Mouse (Mus musculus): ENCODE data around the gene Cadm1. TPM values are rescaled to one million over a fixed set of nuclear protein-coding genes. Genes with fewer than 3 reads are reported as not detected.
A peak's percentile ranks its signal among the peaks of the same experiment; 100 is the strongest.

Gene Cadm1
- polyA plus RNA-seq, 1 experiment from 2014 or later = 96.0 TPM

DNA sequence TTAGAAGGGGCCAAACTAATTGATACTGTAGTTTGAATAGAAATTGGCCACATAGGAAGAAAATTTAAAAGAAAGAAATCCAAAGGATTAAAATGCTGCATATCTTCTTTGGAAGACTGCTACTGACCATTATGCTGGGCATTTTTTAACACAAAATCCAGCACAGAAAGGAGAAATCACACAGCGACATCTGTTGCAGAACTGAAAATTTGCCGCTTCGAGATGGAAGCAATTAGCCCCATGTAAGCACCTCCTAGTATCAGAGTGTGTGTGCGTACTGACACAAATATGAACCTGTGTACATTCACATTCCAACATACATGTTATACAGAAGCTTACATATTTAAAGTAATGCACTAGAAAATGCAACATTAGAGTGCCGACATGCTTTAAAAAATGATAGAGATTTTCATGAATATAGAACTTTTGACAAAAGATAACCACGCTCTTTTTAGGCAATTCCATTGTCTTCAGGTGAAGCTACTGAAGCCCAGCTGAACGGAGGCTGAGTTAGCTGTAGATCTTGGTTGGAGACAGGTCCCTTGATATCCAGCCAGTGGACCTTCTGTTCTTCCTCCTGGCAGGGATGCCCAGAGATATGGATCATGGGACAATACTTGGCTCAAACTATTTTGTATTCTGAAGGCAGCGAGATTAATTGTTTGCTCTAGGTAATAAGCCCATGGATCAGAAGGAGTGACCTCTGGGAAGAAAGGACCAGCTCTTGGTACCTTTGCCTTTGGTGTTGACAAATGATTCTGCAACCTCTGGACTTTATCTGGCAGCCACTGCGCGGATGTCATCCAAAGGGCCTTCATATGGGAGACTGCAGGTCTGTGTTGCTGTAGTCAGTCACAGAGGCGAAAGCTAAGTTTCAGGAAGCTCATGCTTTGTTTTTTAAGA, 4.9 kb downstream of the Cadm1 start:
- Histone ChIP-seq H3K9me3 (ENCODE audit: control insufficient read depth, low read length) (no peaks in the 10 kb centered on the region), H3K4me1 (replicated peaks; ENCODE audit: control insufficient read depth, insufficient read depth, low read length) (peaks cover 17% of the 10 kb centered on the region), H3K27ac (ENCODE audit: low read length) (no peak overlapping the region), H3K4me3 (ENCODE audit: low read length) (no peak overlapping the region), H3K27me3 (ENCODE audit: control insufficient read depth, insufficient read depth, low read depth, low read length) (peaks cover 29% of the 10 kb centered on the region), H3K9ac (ENCODE audit: low read length) (no peak overlapping the region), H3K36me3 (ENCODE audit: control insufficient read depth, insufficient read depth, low read length) (no peaks in the 10 kb centered on the region), H3K4me2 (ENCODE audit: low read depth, low read length) (no peak overlapping the region)
- WGBS = 82% methylated on average over 11 of the region's 11 CpGs
- ATAC-seq (ENCODE audit: low read depth) = no peak

DNA sequence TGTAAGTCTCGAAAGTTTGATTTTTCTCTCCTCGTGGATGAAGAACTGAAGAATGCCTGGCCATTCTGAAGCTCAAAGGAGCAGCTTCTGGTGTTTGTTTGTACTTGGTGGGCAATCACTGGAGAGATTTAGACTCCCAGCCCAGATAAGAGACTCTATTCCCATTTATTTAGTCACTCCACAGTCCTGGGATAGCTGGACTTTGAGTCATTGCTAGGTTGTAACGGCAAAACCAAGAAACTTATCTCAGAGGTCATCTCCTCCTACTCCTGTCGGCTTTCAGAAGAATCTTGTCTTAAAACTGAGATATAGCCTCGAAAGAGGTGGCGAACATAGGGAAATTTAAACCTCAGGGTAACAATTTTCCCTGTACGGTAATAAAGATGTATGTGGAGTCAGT, 15.3 kb downstream of the Cadm1 start:
- Histone ChIP-seq H3K4me1 (replicated peaks; ENCODE audit: control insufficient read depth, insufficient read depth, low read length) (peaks cover 4% of the 10 kb centered on the region; the same call in 1 of the 2 replicates), H3K4me2 (ENCODE audit: low read depth, low read length) (no peak overlapping the region), H3K36me3 (ENCODE audit: control insufficient read depth, insufficient read depth, low read length) (no peaks in the 10 kb centered on the region), H3K27ac (ENCODE audit: low read length) (no peak overlapping the region), H3K27me3 (ENCODE audit: control insufficient read depth, insufficient read depth, low read depth, low read length) (no peaks in the 10 kb centered on the region; the same call in 1 of the 2 replicates), H3K9ac (ENCODE audit: low read length) (no peak overlapping the region), H3K4me3 (ENCODE audit: low read length) (no peak overlapping the region), H3K9me3 (ENCODE audit: control insufficient read depth, low read length) (no peaks in the 10 kb centered on the region)
- no peak for ATAC-seq (ENCODE audit: low read depth)
- WGBS = 33% methylated on average over 7 of the region's 7 CpGs

DNA sequence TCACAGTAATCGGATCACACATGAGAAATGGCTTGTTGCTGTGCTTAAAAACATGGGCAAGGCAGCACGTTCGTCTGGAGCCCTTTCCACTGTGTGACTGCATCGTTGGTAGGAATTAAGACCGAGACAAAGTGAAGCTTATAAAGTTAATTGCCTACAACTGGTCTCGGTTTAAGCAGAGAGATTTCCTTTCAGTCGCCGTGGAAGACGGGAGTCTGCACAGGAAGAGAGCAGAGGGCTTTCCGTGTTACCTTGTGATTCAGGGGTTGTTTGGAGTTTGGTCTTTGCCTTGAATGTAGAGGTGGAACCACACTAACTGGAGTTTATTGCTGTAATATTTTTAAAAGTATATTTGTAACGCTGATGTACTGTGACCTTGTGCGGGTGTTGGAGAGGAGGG, 15.7 kb downstream of the Cadm1 start:
- H3K27ac ChIP-seq (ENCODE audit: low read length) = no peak overlapping the region

DNA sequence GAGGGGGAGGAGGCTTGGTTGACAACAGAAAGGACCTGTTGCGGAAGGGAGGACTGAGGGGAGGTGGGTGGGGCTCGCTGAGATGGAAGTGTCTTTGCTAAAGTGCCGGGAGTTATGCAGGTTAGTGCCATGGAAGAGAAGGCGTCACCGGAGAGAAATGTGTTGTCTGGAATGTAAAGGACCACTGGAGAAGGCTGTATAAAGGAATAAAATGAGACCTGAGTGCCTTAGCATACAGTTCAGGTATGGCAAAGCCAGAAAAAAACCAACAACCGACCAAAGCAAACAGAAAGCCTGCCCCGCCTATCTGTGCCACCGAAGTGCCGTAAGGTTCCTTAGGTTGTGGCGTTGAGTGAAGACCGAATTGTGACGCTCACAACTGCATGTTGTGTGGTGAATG, 18.4 kb downstream of the Cadm1 start:
- ATAC-seq (ENCODE audit: low read depth) = peak; percentile 92

More for the DNA sequence above, 15.7 kb downstream of the Cadm1 start:
- Histone ChIP-seq H3K4me1 (replicated peaks; ENCODE audit: control insufficient read depth, insufficient read depth, low read length) (peaks cover 4% of the 10 kb centered on the region; the same call in 1 of the 2 replicates), H3K36me3 (ENCODE audit: control insufficient read depth, insufficient read depth, low read length) (no peaks in the 10 kb centered on the region), H3K4me3 (ENCODE audit: low read length) (no peak overlapping the region), H3K9me3 (ENCODE audit: control insufficient read depth, low read length) (no peaks in the 10 kb centered on the region), H3K4me2 (ENCODE audit: low read depth, low read length) (no peak overlapping the region), H3K27me3 (ENCODE audit: control insufficient read depth, insufficient read depth, low read depth, low read length) (no peaks in the 10 kb centered on the region; the same call in 1 of the 2 replicates), H3K9ac (ENCODE audit: low read length) (no peak overlapping the region)
- WGBS = 27% methylated on average over 12 of the region's 12 CpGs
- ATAC-seq (ENCODE audit: low read depth) = no peak

DNA sequence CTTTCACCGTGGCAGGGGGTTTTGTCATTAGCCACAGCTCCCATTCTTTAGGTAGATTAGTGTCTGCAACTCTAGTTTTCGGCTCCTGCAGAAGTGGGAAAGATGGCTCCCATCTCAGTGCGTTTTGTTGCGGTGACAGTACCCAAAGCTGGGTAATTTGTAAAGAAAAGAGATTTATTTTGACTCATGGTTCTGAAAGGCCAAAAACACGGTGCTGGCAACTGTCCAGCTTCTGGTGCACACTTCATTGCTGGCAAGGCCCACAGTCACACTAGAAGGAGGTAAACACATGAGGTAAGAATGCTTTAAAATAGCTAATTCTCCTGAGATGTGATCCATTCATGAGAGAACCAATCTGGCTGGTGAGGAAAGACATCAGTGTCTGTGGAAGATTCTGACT, 18.9 kb downstream of the Cadm1 start:
- H3K4me3 ChIP-seq (ENCODE audit: low read length) = no peak overlapping the region
- peak overlapping the region; percentile 90 for H3K27ac ChIP-seq (ENCODE audit: low read length)
- peaks cover 4% of the 10 kb centered on the region; the same call in 1 of the 2 replicates for H3K4me1 ChIP-seq (replicated peaks; ENCODE audit: control insufficient read depth, insufficient read depth, low read length)
- H3K27me3 ChIP-seq (ENCODE audit: control insufficient read depth, insufficient read depth, low read depth, low read length) = no peaks in the 10 kb centered on the region; the same call in 1 of the 2 replicates
- H3K4me2 ChIP-seq (ENCODE audit: low read depth, low read length) = 0 out of 2 replicates have a peak overlapping the region, but pooled peaks have one; percentile 6
- no peak for ATAC-seq (ENCODE audit: low read depth)
- no peak overlapping the region for H3K9ac ChIP-seq (ENCODE audit: low read length)
- no peaks in the 10 kb centered on the region for H3K9me3 ChIP-seq (ENCODE audit: control insufficient read depth, low read length)
- WGBS = 67% methylated on average over 5 of the region's 5 CpGs
- H3K36me3 ChIP-seq (ENCODE audit: control insufficient read depth, insufficient read depth, low read length) = no peaks in the 10 kb centered on the region

More for the DNA sequence above, 18.4 kb downstream of the Cadm1 start:
- H3K36me3 ChIP-seq (ENCODE audit: control insufficient read depth, insufficient read depth, low read length) = no peaks in the 10 kb centered on the region
- H3K4me2 ChIP-seq (ENCODE audit: low read depth, low read length) = no peak overlapping the region
- no peaks in the 10 kb centered on the region for H3K9me3 ChIP-seq (ENCODE audit: control insufficient read depth, low read length)
- H3K4me3 ChIP-seq (ENCODE audit: low read length) = no peak overlapping the region
- WGBS = 61% methylated on average over 12 of the region's 12 CpGs
- peaks cover 4% of the 10 kb centered on the region; the same call in 1 of the 2 replicates for H3K4me1 ChIP-seq (replicated peaks; ENCODE audit: control insufficient read depth, insufficient read depth, low read length)
- H3K27me3 ChIP-seq (ENCODE audit: control insufficient read depth, insufficient read depth, low read depth, low read length) = no peaks in the 10 kb centered on the region; the same call in 1 of the 2 replicates
- H3K9ac ChIP-seq (ENCODE audit: low read length) = no peak overlapping the region
- peak overlapping the region; percentile 90 for H3K27ac ChIP-seq (ENCODE audit: low read length)

DNA sequence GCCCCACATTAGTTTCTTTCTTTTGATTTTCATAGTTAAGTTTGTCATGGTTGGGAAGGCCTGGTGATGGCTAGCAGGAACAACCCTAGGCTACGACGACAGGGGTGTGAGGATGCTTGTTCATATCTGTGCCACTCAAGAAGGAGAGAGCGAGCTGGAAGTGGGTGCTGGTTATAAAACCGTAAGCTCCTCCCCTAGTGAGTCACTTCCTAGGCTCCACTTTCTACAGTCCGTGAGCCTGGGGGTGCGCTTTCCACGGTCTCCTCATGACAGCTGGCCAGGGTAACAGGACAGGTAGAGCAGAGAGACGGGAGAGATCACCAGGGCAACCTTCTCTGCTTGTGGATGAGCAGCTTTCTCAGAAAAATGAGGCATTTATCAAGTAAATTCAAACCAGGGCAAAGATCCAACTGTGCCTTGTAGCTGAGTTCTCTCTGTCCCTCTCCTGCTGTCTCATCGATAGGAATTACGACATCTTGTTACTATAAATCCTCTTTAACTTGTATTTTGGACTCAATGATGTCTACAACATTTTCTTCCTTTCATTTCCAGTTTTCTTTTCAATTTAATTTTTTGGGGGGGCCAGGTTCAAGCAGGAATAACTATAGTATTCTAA, 23.1 kb downstream of the Cadm1 start:
- H3K4me3 ChIP-seq (ENCODE audit: low read length) = no peak overlapping the region
- no peaks in the 10 kb centered on the region; the same call in 1 of the 2 replicates for H3K4me1 ChIP-seq (replicated peaks; ENCODE audit: control insufficient read depth, insufficient read depth, low read length)
- no peaks in the 10 kb centered on the region for H3K36me3 ChIP-seq (ENCODE audit: control insufficient read depth, insufficient read depth, low read length)
- no peak overlapping the region for H3K9ac ChIP-seq (ENCODE audit: low read length)
- H3K9me3 ChIP-seq (ENCODE audit: control insufficient read depth, low read length) = no peaks in the 10 kb centered on the region
- WGBS = 72% methylated on average over 10 of the region's 10 CpGs
- no peaks in the 10 kb centered on the region for H3K27me3 ChIP-seq (ENCODE audit: control insufficient read depth, insufficient read depth, low read depth, low read length)
- H3K4me2 ChIP-seq (ENCODE audit: low read depth, low read length) = no peak overlapping the region
- no peak overlapping the region for H3K27ac ChIP-seq (ENCODE audit: low read length)
- no peak for ATAC-seq (ENCODE audit: low read depth)

DNA sequence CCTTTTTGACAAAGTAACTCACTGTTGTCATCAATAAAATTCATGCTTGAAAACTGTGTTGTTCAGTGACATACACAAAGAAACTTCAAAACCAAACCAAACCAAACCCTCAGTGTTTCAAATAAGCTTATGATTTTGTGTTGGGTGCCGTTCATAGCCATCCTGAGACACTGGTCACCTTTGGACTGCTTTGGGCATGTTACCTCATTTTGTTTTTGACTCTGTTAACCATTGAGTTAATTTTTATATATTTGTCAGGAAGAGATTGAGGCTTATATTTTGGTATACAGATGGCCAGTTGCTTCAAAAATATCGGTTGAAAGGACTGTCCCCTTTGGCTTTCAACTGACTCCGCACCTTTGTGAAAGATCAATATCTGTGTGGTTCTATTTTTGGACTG, 30.8 kb downstream of the Cadm1 start:
- H3K27me3 ChIP-seq (ENCODE audit: control insufficient read depth, insufficient read depth, low read depth, low read length) = no peaks in the 10 kb centered on the region
- no peaks in the 10 kb centered on the region for H3K4me1 ChIP-seq (replicated peaks; ENCODE audit: control insufficient read depth, insufficient read depth, low read length)
- H3K9ac ChIP-seq (ENCODE audit: low read length) = no peak overlapping the region
- no peaks in the 10 kb centered on the region for H3K36me3 ChIP-seq (ENCODE audit: control insufficient read depth, insufficient read depth, low read length)
- H3K4me3 ChIP-seq (ENCODE audit: low read length) = no peak overlapping the region
- no peaks in the 10 kb centered on the region for H3K9me3 ChIP-seq (ENCODE audit: control insufficient read depth, low read length)
- H3K4me2 ChIP-seq (ENCODE audit: low read depth, low read length) = no peak overlapping the region
- no peak for ATAC-seq (ENCODE audit: low read depth)
- 89% methylated on average over 3 of the region's 3 CpGs for WGBS
- H3K27ac ChIP-seq (ENCODE audit: low read length) = no peak overlapping the region

DNA sequence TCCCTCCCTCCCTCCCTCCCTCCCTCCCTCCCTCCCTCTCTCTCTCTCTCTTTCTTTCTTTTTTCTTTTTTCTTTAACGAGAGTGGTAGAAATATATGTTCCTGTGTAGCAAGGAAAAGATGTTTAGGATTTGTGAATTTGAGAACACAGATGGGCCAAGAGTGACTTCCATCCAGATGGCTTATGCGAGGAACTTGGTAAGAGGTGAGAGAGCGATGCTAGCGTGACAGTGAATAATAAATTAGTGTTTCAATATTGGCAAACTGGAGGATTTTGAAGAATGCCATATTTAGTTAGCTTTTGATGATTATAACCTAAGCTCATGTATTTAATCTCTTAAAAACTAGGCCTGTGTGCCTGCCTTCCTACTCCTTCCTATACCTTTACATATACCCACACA, 31.6 kb downstream of the Cadm1 start:
- WGBS = 92% methylated on average over 3 of the region's 4 CpGs
- no peak overlapping the region for H3K9ac ChIP-seq (ENCODE audit: low read length)
- no peaks in the 10 kb centered on the region for H3K27me3 ChIP-seq (ENCODE audit: control insufficient read depth, insufficient read depth, low read depth, low read length)
- ATAC-seq (ENCODE audit: low read depth) = no peak
- no peak overlapping the region for H3K4me3 ChIP-seq (ENCODE audit: low read length)
- no peaks in the 10 kb centered on the region for H3K36me3 ChIP-seq (ENCODE audit: control insufficient read depth, insufficient read depth, low read length)
- H3K4me2 ChIP-seq (ENCODE audit: low read depth, low read length) = no peak overlapping the region
- H3K4me1 ChIP-seq (replicated peaks; ENCODE audit: control insufficient read depth, insufficient read depth, low read length) = no peaks in the 10 kb centered on the region
- H3K27ac ChIP-seq (ENCODE audit: low read length) = no peak overlapping the region
- no peaks in the 10 kb centered on the region for H3K9me3 ChIP-seq (ENCODE audit: control insufficient read depth, low read length)

DNA sequence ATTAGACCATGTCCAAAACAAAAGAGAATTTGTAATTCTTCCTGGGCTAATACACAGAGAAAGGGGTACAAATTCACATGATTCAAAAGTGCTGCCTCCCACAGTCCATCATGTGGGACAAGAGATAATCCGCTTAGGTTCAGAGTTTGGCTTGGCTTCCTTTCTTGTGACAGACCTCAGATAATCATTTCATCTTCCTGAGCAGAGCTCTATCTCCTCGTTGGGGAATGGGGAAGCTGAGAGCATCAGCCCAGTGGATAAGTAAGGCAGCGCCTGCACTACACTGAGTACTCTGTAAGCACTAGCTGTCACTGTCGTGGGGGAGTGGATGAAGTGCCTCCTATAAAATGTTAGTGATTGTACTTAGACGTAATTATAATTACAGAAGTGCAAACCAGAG, 35.1 kb downstream of the Cadm1 start:
- Histone ChIP-seq H3K9ac (ENCODE audit: low read length) (no peak overlapping the region), H3K4me3 (ENCODE audit: low read length) (no peak overlapping the region), H3K36me3 (ENCODE audit: control insufficient read depth, insufficient read depth, low read length) (no peaks in the 10 kb centered on the region), H3K27ac (ENCODE audit: low read length) (no peak overlapping the region), H3K9me3 (ENCODE audit: control insufficient read depth, low read length) (no peaks in the 10 kb centered on the region), H3K4me1 (replicated peaks; ENCODE audit: control insufficient read depth, insufficient read depth, low read length) (no peaks in the 10 kb centered on the region), H3K27me3 (ENCODE audit: control insufficient read depth, insufficient read depth, low read depth, low read length) (no peaks in the 10 kb centered on the region), H3K4me2 (ENCODE audit: low read depth, low read length) (no peak overlapping the region)
- WGBS = 52% methylated on average over 5 of the region's 5 CpGs
- no peak for ATAC-seq (ENCODE audit: low read depth)

Data from lung, embryonic 16.5 days (tissue).